Mouse (Mus musculus) c-Kit-positive CD71-positive TER-119-negative erythroid progenitor cells, embryonic 14.5 days (primary cell): ENCODE measurements around the gene Usp47.

Source experiments
- DNase-seq: peaks from one replicate; pipeline ENCODE4 v3.0.0-alpha.2; 2013; ENCODE audit warnings: low read depth

Gene Usp47

DNA sequence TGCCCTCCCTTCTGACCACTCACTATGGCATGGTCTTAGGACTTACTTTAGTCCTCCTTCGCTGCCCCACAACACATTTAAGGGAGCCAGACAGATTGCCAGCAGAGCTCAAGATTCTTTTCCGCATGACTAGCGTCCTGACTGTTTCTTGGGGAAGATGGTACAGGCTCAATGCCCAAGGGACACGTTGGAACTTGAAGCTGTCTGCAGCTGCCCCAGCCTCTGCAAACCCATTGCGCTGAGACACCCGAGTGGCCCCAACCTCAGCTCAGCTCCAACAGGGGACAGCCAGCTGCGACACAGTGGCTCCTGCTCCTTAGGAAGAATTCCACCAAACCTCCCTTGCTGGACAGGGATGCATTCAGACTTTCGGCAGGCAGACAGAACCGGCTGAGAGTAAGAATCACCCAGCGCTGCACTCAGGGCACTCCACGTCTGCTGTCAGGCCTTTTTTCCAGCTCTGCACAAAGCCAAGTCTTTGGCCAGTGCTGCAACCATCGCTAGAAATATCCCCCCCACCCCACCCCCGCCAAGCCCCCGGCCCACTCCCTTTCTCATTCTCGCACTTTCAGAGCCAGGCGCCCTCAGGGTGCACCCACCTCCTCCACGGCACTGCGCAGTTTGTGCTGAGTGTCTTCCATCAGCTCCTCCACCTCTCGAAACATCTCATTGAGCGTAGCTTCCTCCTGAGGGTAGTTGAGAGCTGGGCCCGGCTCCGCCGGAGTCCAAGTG lies 134.4 kb downstream of the Usp47 start:
- no peak for DNase-seq

DNA sequence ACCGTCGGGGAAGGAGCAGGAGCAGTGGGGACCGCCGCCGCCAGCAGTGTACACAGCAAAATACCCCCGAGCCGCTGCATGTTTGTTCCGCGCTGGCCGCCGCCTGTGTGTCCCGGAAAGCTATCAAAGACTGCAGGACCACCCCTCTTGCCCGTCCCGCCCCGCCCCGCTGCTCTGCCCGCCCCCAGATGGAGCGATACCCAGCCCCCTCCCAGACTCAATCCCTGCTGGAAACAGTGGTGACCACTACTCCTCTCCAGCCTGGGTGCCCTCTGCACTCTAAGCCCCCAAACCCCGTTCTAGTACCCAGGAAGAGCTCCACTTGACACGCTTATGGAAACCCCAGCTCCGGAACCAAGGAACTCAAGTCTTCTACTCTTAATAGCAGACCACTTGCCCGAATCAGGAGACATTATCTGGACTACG lies 135.0 kb downstream of the Usp47 start:
- no peak for DNase-seq

- DNase-seq: no peak
These were observed 135.6 kb downstream of the Usp47 start, which contains the start of gene Dkk3 for GRCm38 (mm10) chr7:112158942-112159341. Gene Dkk3, minus strand, starts transcription at chr7:112159057.

- no peak for DNase-seq
These were observed 136.5 kb downstream of the Usp47 start for GRCm38 (mm10) chr7:112159835-112160234.
